Mouse (Mus musculus): ENCODE data around the gene Olfr312. TPM values are rescaled to one million over a fixed set of nuclear protein-coding genes. Genes with fewer than 3 reads are reported as not detected.
"Not testable (repeated sequence)": the region's sequence is repeated elsewhere in the genome, so short reads cannot be mapped to it uniquely, and the experiment has no call there.

Gene Olfr312
- polyA plus RNA-seq (2016; fragmentation: Nextera tagmentation; extraction: Ambion mirVana): not detected in 2 replicates

- H3K36me3 ChIP-seq; H3K9me3 ChIP-seq; H3K4me2 ChIP-seq (replicated peaks); H3K9ac ChIP-seq; ATAC-seq (ENCODE audit: insufficient number of reproducible peaks, insufficient read depth, low FRiP score, low TSS enrichment); H3K4me1 ChIP-seq; H3K4me3 ChIP-seq; H3K27ac ChIP-seq; H3K27me3 ChIP-seq: not testable (repeated sequence)
Observed at GRCm38 (mm10) chr11:58828937-58829336, at the start of gene Olfr312. Olfr312 (plus strand) TSS chr11:58829237.

DNA sequence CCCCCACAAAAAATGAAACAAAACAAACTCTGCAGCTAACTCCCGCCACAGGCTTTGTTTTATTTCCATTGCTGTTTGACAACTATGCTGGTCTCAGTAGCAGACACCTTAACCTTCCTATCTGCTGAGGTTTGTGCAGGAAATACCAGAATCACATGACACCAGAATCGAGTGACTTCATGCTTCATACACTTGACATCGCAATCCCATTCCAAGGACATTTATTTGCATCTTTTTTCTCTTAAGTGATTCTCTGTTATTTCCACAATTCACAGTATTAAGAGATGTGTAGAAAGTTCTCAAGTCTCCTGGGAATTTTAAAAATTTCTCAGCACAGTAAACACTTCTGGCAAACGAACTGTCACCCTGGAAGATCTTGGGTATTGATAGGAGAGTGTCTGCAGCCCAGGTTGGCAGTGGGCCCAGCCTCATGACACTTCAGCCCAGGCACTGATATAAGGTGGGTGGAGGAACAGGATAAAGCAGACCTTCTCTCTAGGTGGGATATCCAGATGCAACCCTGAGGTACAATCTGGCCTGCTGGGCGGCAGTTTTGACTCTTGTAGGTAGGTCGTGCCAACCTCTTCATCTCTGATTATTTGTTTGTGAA lies 46.5 kb upstream of the Olfr312 start, which contains the start of gene Olfr314:
TSS of gene Olfr314 (plus strand) at position 473 of the 610 bp plus-strand sequence.
- 75% methylated on average over 6 of the region's 6 CpGs for whole genome bisulfite sequencing
- no peak for ATAC-seq (ENCODE audit: insufficient number of reproducible peaks, insufficient read depth, low FRiP score, low TSS enrichment)
- Histone ChIP-seq H3K9me3 (no peaks in the 10 kb centered on the region), H3K36me3 (no peaks in the 10 kb centered on the region), H3K27ac (no peak within 1 kb of the TSS), H3K4me1 (no peaks in the 10 kb centered on the region), H3K27me3 (no peaks in the 10 kb centered on the region), H3K4me3 (no peak within 1 kb of the TSS), H3K9ac (no peak within 1 kb of the TSS), H3K4me2 (replicated peaks) (no peak within 1 kb of the TSS)

GRCm38 (mm10) chr11:58784182-58784581 lies 44.9 kb upstream of the Olfr312 start:
- H3K36me3 ChIP-seq: no peaks in the 10 kb centered on the region
- ATAC-seq (ENCODE audit: insufficient number of reproducible peaks, insufficient read depth, low FRiP score, low TSS enrichment): no peak
- H3K9me3 ChIP-seq: no peaks in the 10 kb centered on the region
- H3K4me3 ChIP-seq: no peak overlapping the region
- no peak overlapping the region for H3K4me2 ChIP-seq (replicated peaks)
- 84% methylated on average over 2 of the region's 2 CpGs for WGBS
- no peaks in the 10 kb centered on the region for H3K4me1 ChIP-seq
- no peak overlapping the region for H3K9ac ChIP-seq
- H3K27ac ChIP-seq: no peak overlapping the region
- H3K27me3 ChIP-seq: no peaks in the 10 kb centered on the region

- no peak overlapping the region for H3K27ac ChIP-seq
- H3K9me3 ChIP-seq: no peaks in the 10 kb centered on the region
- no peak overlapping the region for H3K9ac ChIP-seq
- no peak overlapping the region for H3K4me3 ChIP-seq
- no peak for ATAC-seq (ENCODE audit: insufficient number of reproducible peaks, insufficient read depth, low FRiP score, low TSS enrichment)
- 86% methylated on average over 10 of the region's 10 CpGs for WGBS
- H3K27me3 ChIP-seq: no peaks in the 10 kb centered on the region
- H3K4me1 ChIP-seq: no peaks in the 10 kb centered on the region
- no peak overlapping the region for H3K4me2 ChIP-seq (replicated peaks)
- no peaks in the 10 kb centered on the region for H3K36me3 ChIP-seq
Observed at GRCm38 (mm10) chr11:58787651-58788050, 41.4 kb upstream of the Olfr312 start.

- Histone ChIP-seq H3K9me3 (no peaks in the 10 kb centered on the region), H3K36me3 (no peaks in the 10 kb centered on the region), H3K9ac (no peak overlapping the region), H3K4me1 (no peaks in the 10 kb centered on the region), H3K4me3 (no peak overlapping the region), H3K4me2 (replicated peaks) (no peak overlapping the region), H3K27me3 (no peaks in the 10 kb centered on the region), H3K27ac (no peak overlapping the region)
- 81% methylated on average over 8 of the region's 8 CpGs for WGBS
- no peak for ATAC-seq (ENCODE audit: insufficient number of reproducible peaks, insufficient read depth, low FRiP score, low TSS enrichment)
Observed at GRCm38 (mm10) chr11:58788346-58788745, 40.7 kb upstream of the Olfr312 start.

GRCm38 (mm10) chr11:58789532-58789931 lies 39.5 kb upstream of the Olfr312 start:
- WGBS: 24% methylated on average over 3 of the region's 3 CpGs
- H3K9ac ChIP-seq: no peak overlapping the region

GRCm38 (mm10) chr11:58790053-58790452 lies 39.0 kb upstream of the Olfr312 start:
- Histone ChIP-seq H3K4me3 (no peak overlapping the region), H3K27ac (no peak overlapping the region), H3K9me3 (no peaks in the 10 kb centered on the region), H3K36me3 (no peaks in the 10 kb centered on the region), H3K4me1 (no peaks in the 10 kb centered on the region), H3K4me2 (replicated peaks) (no peak overlapping the region), H3K9ac (no peak overlapping the region), H3K27me3 (no peaks in the 10 kb centered on the region)
- 53% methylated on average over 2 of the region's 2 CpGs for WGBS
- ATAC-seq (ENCODE audit: insufficient number of reproducible peaks, insufficient read depth, low FRiP score, low TSS enrichment): no peak

More at GRCm38 (mm10) chr11:58789532-58789931, 39.5 kb upstream of the Olfr312 start:
- no peaks in the 10 kb centered on the region for H3K36me3 ChIP-seq
- H3K4me1 ChIP-seq: no peaks in the 10 kb centered on the region
- no peak overlapping the region for H3K4me2 ChIP-seq (replicated peaks)
- ATAC-seq (ENCODE audit: insufficient number of reproducible peaks, insufficient read depth, low FRiP score, low TSS enrichment): no peak
- no peaks in the 10 kb centered on the region for H3K9me3 ChIP-seq
- no peak overlapping the region for H3K4me3 ChIP-seq
- no peak overlapping the region for H3K27ac ChIP-seq
- H3K27me3 ChIP-seq: no peaks in the 10 kb centered on the region

DNA sequence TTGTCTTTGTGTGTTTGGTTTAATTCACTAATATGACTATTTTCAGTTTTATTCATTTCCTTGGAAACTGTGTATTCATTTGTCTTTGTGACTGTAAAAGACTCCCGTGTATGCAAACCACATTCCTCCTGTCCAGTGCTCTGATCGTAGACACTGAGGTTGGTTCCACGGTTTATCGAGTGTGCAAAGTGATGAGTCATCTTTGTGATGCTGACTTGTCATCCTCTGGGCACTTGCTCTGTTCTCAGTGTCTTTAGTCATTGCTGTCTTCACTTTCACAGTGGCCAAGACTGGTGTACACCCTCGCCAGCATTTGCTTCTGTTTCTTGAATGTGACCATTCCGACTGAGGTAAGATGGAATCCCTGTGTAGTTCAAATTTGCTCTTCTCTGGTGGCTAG lies 38.4 kb upstream of the Olfr312 start:
- H3K27ac ChIP-seq: no peak overlapping the region
- H3K36me3 ChIP-seq: no peaks in the 10 kb centered on the region
- no peak overlapping the region for H3K9ac ChIP-seq
- no peak overlapping the region for H3K4me3 ChIP-seq
- no peaks in the 10 kb centered on the region for H3K4me1 ChIP-seq
- H3K4me2 ChIP-seq (replicated peaks): no peak overlapping the region
- H3K9me3 ChIP-seq: no peaks in the 10 kb centered on the region
- no peaks in the 10 kb centered on the region for H3K27me3 ChIP-seq
- 86% methylated on average over 6 of the region's 6 CpGs for WGBS
- no peak for ATAC-seq (ENCODE audit: insufficient number of reproducible peaks, insufficient read depth, low FRiP score, low TSS enrichment)

DNA sequence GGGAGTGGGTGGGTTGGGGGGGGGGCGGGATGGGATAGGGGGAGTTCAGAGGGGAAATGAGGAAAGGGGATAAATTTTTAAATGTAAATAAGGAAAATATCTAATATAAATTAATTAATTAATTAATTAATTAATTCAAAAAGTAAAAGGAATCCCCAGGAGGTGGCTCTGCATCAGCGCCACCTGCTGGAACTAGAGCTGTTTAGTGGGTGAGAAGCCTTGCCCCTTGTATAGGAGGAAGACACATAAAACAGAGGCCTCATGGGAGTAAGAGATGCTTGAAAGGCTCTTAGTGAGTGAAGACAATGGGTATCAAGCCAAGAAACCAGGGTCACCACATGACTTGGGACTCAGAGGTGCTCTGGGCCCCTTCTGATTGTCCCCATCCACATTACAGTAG lies 33.2 kb upstream of the Olfr312 start:
- Histone ChIP-seq H3K4me3 (no peak overlapping the region), H3K4me1 (no peaks in the 10 kb centered on the region), H3K36me3 (no peaks in the 10 kb centered on the region), H3K9me3 (no peaks in the 10 kb centered on the region), H3K9ac (no peak overlapping the region), H3K27ac (no peak overlapping the region), H3K27me3 (no peaks in the 10 kb centered on the region), H3K4me2 (replicated peaks) (no peak overlapping the region)
- no peak for ATAC-seq (ENCODE audit: insufficient number of reproducible peaks, insufficient read depth, low FRiP score, low TSS enrichment)
- 89% methylated on average over 2 of the region's 2 CpGs for WGBS

- no peaks in the 10 kb centered on the region for H3K36me3 ChIP-seq
Observed at GRCm38 (mm10) chr11:58796850-58797249, 32.2 kb upstream of the Olfr312 start.

DNA sequence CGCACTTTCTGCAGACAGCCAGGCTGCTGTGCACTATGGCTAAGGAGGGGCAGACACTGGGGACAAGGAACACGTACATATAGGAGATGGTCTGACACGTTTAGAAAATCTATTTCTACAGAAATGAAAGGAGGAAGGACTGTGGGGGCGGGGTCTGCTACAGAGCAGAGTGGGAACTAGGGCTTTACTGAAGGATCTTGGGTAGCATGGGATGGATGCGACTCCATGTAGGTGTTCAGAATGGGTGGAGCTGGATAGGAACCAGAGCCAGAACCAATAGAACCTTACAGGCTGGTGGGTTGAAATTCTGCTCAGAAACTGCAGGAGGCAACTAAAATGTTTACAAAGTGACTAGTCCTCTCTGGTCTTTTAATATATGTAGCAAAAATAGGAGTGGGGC lies 29.3 kb upstream of the Olfr312 start:
- no peaks in the 10 kb centered on the region for H3K9me3 ChIP-seq
- no peak overlapping the region for H3K4me3 ChIP-seq
- H3K4me1 ChIP-seq: peaks cover 7% of the 10 kb centered on the region
- no peaks in the 10 kb centered on the region for H3K36me3 ChIP-seq
- no peak for ATAC-seq (ENCODE audit: insufficient number of reproducible peaks, insufficient read depth, low FRiP score, low TSS enrichment)
- H3K4me2 ChIP-seq (replicated peaks): no peak overlapping the region
- 78% methylated on average over 5 of the region's 5 CpGs for WGBS
- no peak overlapping the region for H3K9ac ChIP-seq
- H3K27me3 ChIP-seq: no peaks in the 10 kb centered on the region
- H3K27ac ChIP-seq: no peak overlapping the region

More at GRCm38 (mm10) chr11:58796850-58797249, 32.2 kb upstream of the Olfr312 start:
- H3K4me2 ChIP-seq (replicated peaks): no peak overlapping the region
- H3K9me3 ChIP-seq: no peaks in the 10 kb centered on the region
- peaks cover 4% of the 10 kb centered on the region for H3K4me1 ChIP-seq
- no peak for ATAC-seq (ENCODE audit: insufficient number of reproducible peaks, insufficient read depth, low FRiP score, low TSS enrichment)
- no peak overlapping the region for H3K4me3 ChIP-seq
- H3K27ac ChIP-seq: no peak overlapping the region
- H3K9ac ChIP-seq: no peak overlapping the region
- whole genome bisulfite sequencing: 69% methylated on average over 7 of the region's 7 CpGs
- no peaks in the 10 kb centered on the region for H3K27me3 ChIP-seq

GRCm38 (mm10) chr11:58801558-58802228 lies 27.3 kb upstream of the Olfr312 start, which contains the start of gene Fam183b:
Fam183b (minus strand) TSS chr11:58801960.
- Histone ChIP-seq H3K9me3 (no peaks in the 10 kb centered on the region), H3K36me3 (no peaks in the 10 kb centered on the region), H3K27ac (no peak within 1 kb of the TSS), H3K9ac (no peak within 1 kb of the TSS), H3K4me3 (no peak within 1 kb of the TSS), H3K4me1 (peaks cover 7% of the 10 kb centered on the region), H3K27me3 (no peaks in the 10 kb centered on the region), H3K4me2 (replicated peaks) (0 out of 2 replicates have a peak within 1 kb of the TSS, but pooled peaks have one; percentile 13)
- WGBS: 39% methylated on average over 14 of the region's 14 CpGs
- peak; percentile 28; the same call in 1 of the 2 replicates for ATAC-seq (ENCODE audit: insufficient number of reproducible peaks, insufficient read depth, low FRiP score, low TSS enrichment)
